Mouse (Mus musculus) brain, embryonic 14.5 days (tissue): ENCODE results near the gene Dhrs13.

Experiments
- CTCF ChIP-seq: fragments of 200-500 bp; IDR thresholded peaks from 2 replicates; pipeline ENCODE4 v1.5.1; 2012; ENCODE audit warnings: inconsistent platforms, mild to moderate bottlenecking, moderate library complexity, borderline replicate concordance; ENCODE audit not compliant: insufficient read depth, insufficient read length; ENCODE audit errors: extremely low read depth
- POLR2A ChIP-seq: fragments of 200-500 bp; IDR thresholded peaks from 2 replicates; pipeline ENCODE4 v1.6.1; 2012; ENCODE audit warnings: mild to moderate bottlenecking, inconsistent platforms, borderline replicate concordance; ENCODE audit not compliant: poor library complexity, insufficient read depth, insufficient read length, severe bottlenecking; ENCODE audit errors: extremely low read depth

GRCm38 (mm10) chr11:78074277-78074652 lies 42.2 kb downstream of the Dhrs13 start:
- TF ChIP-seq CTCF (no peak), POLR2A (no peak)
